Mouse (Mus musculus) large intestine, adult 2 months (tissue): ENCODE measurements around the gene Ski. TPM values are rescaled to one million over a fixed set of nuclear protein-coding genes. Genes with fewer than 3 reads are reported as not detected.

Experiments used
- DNase-seq: peaks from one replicate; pipeline ENCODE4 v3.0.0-alpha.2; 2012; ENCODE audit warnings: low read depth, low spot score
- WGBS: fragments of 180-500 bp; shearing (Covaris S2); methylation state at CpG from one replicate; pipeline ENCODE4 v1.1.7; 2018; 5-methylcytosine and 5-hydroxymethylcytosine counted together
- polyA plus RNA-seq: library from polyadenylated mRNA; depleted of rRNA; stranded (reverse); fragments of >200 nt; gene quantifications from 2 replicates; pipeline ENCODE4 v1.2.3, GENCODE M21; 2012

Ski gene
- polyA plus RNA-seq, 1 experiment = 20.3 TPM

DNA sequence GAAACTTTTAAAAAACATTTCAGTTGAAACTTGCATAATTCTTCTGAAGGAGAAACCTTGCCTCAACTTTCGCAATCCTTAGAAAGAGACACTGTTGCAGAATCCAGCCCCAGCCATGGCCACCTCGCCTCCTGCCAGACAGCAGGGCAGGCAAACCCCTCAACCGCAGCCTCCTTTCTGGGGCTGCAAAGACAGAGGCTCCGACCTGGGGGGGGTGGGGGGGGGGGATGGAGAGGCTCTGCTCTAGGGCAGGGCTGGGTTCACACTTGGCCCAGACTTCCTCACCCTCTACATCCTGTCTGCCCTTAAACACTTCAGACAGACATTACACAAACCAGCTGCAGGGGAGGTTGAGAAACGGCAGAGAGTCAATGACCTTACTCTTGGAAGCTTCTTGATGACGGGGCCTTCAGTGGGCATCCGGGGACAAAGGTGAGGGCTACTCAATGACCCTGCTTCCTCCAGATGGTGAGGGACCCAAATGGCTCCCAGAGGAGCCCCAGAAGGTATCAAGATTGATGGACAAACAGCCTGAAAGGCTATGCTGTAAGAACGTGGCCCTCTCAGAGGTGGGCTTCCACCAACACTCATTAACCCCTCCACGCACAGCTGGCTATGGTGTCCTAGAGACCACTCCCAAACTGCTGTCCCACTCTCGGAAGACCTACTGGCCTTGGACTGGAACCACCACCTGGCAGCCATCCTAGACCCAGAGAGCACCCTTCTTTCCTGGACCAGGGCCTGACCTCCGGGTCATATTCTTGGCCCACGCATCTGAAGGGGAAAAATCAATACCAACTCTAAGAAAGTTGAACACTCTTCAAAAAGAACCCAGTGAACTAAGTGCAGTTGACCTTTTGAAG lies 4.9 kb downstream of the Ski start:
- 48% methylated on average over 12 of the region's 12 CpGs for WGBS
- DNase-seq = no peak

DNA sequence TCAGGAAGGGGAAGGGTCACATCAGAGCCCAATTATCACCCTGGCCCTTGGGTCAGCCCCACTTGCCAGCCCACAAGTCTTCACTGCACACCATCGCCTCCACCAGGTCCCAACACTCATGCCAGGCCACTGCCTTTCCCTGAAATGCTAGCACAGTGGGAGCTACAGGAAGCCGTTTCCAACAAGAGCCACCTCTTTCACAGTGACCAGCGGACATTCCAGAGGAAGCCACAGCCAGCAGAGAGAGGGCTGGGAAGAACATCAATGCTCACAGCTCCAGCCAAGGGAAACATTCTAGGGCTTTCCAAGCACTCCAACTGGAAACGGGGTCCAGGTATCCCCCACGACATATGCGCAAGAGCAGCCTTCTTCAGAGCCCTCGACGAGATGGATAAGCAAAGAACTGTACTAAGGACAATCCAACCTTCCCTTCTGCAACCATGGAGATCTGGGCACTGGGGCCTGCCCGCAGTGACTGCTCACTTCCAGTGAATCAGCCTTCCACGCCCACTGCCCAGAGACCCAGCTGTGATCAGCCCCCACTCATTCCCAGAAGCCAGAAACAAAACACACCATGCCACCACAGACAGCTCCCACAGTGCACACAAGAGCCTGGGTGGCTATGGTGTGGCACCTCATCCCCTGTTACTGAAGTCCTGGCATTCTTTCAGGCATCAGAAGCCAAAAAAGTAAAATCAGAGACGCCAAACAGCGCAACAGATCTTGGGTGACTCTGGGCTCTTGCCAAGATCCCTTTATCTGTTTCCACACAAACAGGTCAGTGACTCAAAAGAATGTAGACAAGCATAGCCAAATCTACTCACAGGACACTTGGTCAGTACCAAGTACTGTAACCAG lies 6.4 kb downstream of the Ski start:
- DNase-seq = no peak
- 47% methylated on average over 12 of the region's 12 CpGs for WGBS

DNA sequence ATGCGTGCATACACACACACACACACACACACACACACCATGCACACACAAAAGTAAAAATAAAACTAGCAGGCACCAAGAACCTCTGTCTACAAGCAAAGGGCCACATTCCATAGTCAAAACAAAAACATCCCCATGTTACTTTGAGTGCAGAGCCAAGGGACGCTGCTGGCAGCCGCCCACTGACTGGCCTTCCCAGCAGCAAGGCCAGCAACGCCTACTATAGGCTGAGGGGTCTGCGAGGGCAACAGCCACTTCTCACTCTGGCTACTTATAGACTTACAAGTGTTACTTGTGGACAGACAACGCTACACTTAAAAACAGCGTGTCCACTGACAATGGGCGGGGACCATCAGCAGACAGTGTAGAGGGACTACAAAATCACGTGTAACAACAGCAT lies 7.2 kb downstream of the Ski start:
- DNase-seq = no peak
- WGBS = 54% methylated on average over 9 of the region's 9 CpGs

DNA sequence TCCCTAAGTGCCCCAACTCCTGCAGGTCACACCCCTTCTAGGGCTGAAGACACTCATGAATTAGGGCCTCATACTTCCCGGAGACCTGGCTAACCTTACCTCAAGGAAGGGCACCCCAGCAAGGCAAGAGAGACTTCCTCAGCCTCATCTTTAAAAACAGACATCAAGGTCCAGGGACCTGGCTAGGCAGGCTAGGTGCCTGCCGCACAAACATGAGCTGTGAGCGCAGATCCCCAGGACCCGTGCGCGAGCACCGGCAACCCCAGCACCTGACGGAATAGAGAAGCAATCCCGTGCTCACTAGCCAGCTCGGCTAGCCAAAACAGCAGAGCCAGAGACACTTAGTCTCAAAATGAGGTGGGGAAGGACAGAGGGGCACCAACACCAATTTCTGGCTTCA lies 7.6 kb downstream of the Ski start:
- 66% methylated on average over 10 of the region's 10 CpGs for WGBS
- DNase-seq = no peak

DNA sequence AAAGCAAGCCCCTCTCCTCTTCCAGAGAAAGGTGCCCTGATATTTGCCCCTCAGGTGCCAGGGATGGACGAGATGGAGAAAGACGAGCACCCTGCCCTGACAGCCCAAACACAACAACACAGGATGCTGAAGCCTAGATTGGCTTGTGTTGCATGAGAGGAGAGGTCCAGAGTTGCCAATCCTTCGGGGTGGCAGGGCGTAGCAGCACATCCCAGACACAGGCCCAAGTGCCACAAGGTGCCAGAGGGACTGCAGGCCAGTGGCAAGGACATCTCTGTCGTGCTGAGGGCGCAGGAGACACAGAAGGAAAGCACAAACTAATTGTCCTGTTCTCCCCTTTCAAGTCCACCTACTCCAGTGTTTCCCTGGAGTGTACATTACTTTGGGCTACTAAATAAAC lies 8.2 kb downstream of the Ski start:
- 52% methylated on average over 6 of the region's 6 CpGs for WGBS

DNA sequence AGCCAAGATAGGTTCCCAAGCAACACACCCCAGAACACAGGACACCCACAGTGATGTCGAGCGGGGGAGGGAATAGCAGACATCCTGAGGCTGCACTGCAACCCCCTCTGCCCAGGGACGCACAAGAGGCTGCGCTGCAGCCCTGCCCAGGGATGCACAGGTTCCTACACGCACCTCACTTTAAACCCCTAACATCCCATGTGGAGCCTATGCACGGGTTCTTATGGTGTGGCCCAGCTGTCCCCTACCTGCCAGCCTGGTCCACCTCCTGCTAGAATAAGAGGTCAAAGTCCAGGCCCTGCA lies 8.7 kb downstream of the Ski start:
- DNase-seq = no peak
- 36% methylated on average over 6 of the region's 6 CpGs for WGBS

More for the DNA sequence above, 8.2 kb downstream of the Ski start:
- no peak for DNase-seq

DNA sequence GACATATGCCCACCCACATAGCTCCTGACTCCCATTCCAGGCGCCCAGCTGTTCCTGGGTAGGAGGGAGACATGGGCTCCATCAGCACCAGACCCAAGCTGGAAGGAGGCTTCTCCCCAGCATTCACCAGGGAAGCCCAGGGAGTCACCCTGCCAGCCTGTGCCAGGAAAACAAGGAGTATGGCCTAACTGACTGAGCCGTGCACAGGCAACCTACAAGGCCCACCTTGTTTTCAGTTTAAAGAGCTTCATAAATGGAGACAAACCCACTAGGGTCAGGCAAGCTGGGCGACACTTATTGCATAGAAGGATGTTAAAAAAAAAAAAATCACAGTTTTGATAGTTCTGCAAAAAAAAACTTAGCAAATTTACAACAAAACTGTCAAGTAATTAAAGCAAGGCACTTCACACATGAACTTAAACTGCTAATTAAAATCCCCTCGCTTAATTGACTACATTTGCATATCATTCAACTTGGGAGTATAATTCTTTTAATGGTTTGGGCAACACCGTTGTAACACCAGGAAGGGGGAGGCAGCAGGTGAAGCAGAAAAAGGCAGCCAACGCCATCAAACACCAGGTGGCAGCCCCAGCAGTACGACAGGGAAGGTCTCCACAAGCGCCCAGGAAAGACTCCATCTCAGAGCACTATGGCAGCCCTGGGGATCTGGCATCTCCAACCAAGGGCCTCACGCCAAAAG lies 9.2 kb downstream of the Ski start:
- DNase-seq = no peak
- WGBS = 32% methylated on average over 9 of the region's 9 CpGs

DNA sequence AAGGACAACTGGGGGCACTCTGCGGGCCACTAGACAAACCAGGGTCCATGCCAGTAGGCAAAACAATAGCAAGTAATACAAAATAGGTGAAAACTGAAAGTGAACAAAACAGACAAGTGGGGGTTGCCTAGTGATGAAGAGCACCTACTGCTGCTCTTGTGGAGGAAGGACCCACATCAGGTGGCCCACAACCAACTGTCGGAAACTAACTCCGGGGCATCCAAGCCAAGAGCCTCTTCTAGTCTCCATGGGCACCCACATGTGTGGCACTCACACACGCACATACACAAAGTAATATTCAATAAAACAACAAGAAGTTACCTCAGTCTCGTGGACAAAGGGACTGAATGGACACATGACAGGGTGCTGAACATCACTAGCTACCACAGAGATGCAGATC lies 12.9 kb downstream of the Ski start:
- 88% methylated on average over 5 of the region's 5 CpGs for WGBS
- no peak for DNase-seq

DNA sequence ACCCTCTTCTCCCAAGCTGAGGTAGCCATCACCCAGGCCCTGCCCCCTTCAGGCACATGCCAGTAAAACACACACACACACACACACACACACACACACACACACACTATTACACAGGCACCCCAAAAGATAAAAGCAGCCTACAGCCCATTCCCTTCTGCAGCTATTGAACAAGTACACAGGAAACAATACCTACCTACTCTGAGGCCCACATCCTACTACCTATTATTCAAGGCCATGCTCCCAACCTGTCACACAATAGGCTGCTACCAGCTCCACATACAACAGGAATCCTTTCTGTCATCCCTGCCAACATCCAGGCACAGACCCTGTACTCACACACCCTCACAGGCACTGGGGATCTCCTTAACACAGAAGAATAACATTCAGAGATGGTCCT lies 13.3 kb downstream of the Ski start:
- DNase-seq = no peak

DNA sequence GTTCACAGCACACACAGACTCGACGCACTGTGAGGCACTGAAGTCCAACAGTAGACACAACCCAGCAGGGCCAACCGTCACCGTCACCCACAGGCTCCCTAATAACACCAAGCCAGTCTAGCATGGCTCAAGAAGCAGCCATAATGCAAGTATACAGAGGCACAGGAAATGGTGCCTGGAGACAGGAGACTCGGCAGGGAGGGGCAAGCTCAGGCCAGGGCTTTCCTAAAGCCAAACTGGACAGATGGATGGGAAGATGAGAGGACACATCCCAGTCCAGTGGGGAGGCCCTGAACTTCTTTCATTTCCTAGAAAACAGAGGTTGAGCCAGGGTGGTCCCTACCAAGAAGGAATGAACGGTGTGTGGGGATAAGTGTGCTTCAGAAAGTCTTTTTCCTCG lies 13.8 kb downstream of the Ski start:
- WGBS = 51% methylated on average over 7 of the region's 7 CpGs
- no peak for DNase-seq

DNA sequence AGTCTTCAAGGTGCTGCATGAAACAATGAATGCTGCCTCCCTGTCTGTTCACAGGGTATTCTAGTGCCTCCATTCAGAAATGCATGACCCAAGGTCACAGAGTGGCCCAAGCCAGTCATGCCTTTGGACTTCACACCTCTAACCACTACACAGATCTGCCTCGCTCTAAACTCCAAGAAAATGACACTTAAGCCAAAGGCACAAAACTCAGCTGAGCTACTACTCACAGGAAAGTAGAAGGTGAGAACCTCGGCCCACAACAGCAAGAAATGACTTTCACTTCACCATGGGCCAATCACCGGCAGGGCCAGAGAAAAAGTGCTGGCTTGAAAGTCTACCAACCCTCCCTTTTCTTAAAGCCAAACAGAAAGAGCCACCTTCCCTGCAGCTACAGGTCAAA lies 14.6 kb downstream of the Ski start:
- DNase-seq = no peak
- WGBS = 21% methylated on average over 3 of the region's 3 CpGs

DNA sequence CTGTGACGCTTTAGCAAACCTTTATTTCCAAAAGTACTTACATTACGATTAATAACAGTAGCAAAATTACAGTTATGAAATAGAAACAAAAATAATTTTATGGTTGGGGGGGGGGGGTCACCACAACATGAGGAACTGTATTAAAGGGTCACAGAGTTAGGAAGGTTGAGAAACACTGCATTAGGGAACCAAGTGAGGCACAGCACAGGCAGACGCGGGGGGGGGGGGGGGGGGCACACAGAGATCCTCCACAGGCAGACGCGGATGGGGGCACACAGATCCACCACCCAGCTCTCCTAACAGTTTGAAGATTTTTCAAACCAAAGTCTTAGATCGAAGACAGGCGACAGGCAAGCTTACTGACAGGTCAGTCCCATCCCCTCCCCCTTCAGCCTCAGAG lies 15.9 kb downstream of the Ski start:
- 45% methylated on average over 8 of the region's 8 CpGs for WGBS
- DNase-seq = no peak

DNA sequence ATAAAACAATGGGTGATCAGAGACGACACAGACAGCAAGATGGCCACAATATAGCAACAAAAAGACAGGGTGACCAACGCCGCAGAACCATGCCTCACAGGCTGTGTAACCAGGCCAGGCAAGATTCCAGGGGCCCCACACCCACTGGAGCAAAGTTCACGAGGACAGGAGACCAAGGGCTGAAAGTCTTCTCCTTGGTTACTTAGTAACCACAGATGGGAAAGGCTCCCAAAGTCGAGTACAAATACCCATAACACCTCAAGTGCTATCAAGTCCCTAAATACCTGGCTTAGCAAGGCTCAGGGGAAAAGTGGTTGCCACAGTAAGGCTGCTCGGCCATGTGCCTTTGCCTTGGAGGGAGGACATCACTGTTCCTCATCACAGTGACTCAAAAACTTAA lies 16.5 kb downstream of the Ski start:
- WGBS = 14% methylated on average over 6 of the region's 6 CpGs
- DNase-seq = peak; percentile 95

DNA sequence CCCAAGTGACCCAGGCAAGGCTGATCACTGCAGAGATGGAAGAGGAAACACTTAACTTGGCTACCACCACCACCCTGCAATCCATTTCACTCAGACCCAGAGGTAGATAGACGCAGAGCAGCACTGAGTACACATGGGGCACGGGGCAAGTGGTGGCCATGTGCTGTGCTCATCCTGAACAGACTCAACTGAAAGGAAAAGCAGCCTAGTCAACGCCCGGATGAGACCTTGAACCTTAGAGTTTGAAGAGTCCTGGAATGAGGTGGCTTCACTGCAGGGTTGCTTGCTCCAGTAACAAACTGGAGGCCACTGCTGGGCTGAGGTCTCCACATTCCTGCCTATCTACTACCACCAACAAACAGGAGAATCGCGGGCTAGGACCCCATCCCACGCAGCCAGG lies 20.6 kb downstream of the Ski start:
- 60% methylated on average over 7 of the region's 7 CpGs for WGBS
- no peak for DNase-seq

DNA sequence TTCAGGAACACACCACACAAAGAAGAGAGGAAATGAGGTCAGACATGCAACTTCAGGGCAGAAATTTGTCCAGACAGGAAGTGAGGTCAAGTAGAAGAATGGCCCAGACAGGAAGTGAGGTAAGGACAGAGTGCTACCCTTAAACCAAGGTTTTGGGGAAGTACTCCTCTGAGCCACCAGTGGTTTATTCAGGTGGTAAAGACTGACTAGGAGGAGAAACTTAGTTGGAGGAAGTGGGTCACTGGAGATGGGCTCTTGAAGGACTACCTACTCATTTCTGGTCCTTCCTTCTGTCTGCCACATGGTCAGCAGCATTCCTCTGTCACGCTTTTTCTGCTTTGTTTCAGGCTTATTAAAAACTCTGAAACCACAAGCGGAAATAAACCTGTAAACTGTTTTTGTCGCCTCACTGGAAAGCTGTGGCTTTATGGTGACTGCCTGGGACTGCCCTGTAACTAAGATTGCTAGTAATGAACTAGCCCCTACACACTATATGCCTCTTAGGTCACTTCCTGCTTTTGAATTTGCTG lies 21.5 kb downstream of the Ski start:
- WGBS = 60% methylated on average over 3 of the region's 3 CpGs
- DNase-seq = no peak

DNA sequence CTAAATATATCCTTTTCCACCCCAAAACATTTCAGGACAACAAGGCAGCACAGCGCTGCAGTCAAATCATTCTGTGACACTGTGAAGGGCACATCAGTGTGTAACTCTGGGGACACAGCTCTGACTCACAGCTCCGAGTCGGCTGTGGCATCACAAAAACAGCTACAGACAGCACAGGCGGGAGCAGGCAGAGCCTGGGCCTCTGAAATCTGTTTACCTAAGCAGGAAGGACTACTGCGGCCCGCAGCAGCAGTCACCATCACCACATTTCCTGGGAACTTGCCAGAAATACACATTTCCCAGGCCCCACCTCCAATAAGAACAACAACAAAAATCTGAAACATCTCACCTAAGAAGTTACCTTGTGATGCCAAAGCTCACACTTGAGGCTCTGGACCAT lies 24.7 kb downstream of the Ski start:
- DNase-seq = no peak
- 9% methylated on average over 6 of the region's 6 CpGs for WGBS

DNA sequence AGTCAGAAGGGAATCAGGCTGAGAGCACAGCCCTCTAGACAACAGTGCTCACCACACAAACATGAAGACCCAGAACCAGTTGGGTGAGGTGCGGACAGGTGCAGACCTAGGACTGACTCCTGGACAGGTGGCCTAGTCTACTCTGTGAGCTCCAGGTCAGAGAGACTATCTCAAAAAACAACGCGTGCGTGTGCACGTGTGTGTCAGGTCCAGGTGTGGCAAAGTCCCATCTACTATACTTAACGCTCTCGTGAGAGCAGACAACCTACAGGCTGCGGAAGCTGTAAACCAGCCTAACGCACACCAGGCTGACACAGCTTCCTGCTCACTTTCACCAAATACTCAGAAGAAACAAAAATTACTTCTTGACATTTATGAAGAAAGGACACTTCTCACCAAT lies 27.2 kb downstream of the Ski start:
- no peak for DNase-seq
- 33% methylated on average over 9 of the region's 9 CpGs for WGBS

DNA sequence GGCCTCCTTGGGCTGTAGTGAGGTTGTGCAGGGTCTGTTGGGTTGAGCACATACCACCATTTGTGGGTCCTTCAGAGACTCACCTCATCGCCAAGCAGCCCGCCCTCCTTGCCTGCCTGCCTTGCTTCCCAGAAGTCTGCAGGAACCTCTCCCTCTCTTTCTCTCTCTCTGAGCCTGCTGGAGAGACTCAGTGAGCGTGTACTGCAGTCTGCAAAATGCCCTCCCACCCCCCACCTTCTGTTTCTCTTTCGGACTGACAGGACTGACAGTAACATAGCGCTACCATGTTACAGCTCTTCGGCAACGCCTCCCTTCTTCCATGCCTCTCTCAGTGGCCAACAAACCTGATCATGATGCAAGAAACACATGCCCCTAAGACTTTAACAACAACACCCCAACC lies 32.1 kb downstream of the Ski start:
- DNase-seq = no peak
- WGBS = 76% methylated on average over 7 of the region's 7 CpGs

DNA sequence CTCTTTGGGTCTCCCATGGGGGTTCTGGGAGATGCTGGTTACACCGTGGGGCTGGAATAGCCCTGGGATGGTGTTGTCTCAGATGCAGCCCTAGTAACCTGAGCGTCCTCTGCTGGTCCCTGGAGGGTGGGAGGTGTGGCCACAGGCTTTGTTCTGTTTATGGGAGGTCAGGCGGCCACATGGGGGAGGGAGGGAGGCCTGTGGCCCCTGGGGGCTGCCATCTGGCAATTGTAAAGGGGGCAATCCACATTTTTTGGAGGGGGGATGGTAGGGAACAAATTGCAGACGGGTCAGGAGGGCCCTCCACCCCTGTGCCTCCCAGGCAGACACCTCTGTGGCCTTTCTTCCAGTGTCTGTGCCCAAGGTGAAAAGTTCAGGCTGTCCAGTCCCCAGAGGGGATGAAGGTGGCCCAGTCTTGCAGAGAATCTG lies 32.7 kb downstream of the Ski start:
- WGBS = 20% methylated on average over 4 of the region's 4 CpGs
- DNase-seq = no peak

DNA sequence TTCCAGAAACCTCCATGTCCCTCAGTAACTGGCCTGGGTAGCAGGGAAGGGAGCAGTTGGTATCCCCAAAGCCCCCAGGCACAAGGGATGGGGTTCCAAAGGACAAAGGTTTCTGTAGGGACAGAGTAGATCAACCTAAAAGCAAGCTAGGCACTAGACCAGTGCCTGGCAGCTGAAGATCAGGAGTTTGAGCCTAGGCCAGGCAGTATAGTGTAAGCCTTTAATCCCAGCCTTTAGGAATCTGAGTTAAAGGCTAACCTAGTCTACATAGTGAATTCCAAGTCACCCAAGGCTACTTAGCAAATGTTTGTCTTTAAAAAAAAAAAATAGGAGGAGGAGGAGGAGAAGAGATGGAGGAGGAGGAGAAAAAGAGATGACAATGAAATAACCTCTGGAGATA lies 33.6 kb downstream of the Ski start:
- no peak for DNase-seq
